Mouse (Mus musculus) heart, embryonic 11.5 days (tissue): ENCODE results near the gene Klhl10. TPM values are rescaled to one million over a fixed set of nuclear protein-coding genes. Genes with fewer than 3 reads are reported as not detected.

Experiments
- ATAC-seq: fragments of 200-750 bp; cut with Nextera tagmentation; replicated peaks from 2 replicates; pipeline ENCODE4 v1.8.0; 2017; ENCODE audit warnings: moderate library complexity; ENCODE audit not compliant: insufficient number of reproducible peaks, low FRiP score, low TSS enrichment
- H3K27ac ChIP-seq: fragments of 300-500 bp; sonication (generic); 2 replicates; pipeline ENCODE4 v1.5.1; 2014; ENCODE audit warnings: mild to moderate bottlenecking, low read depth, low read length
- H3K27me3 ChIP-seq: fragments of 300-500 bp; sonication (generic); 2 replicates; pipeline ENCODE4 v1.6.1; 2014; ENCODE audit warnings: mild to moderate bottlenecking, low read length, mixed read lengths; ENCODE audit not compliant: control insufficient read depth, insufficient read depth
- H3K36me3 ChIP-seq: fragments of 300-500 bp; sonication (generic); 2 replicates; pipeline ENCODE4 v1.6.1; 2014; ENCODE audit warnings: mild to moderate bottlenecking, low read length, moderate library complexity, mixed read lengths; ENCODE audit not compliant: control insufficient read depth, insufficient read depth
- H3K4me1 ChIP-seq: fragments of 300-500 bp; sonication (generic); 2 replicates; pipeline ENCODE4 v1.6.1; 2014; ENCODE audit warnings: low read length; ENCODE audit not compliant: control insufficient read depth, insufficient read depth
- H3K4me2 ChIP-seq: fragments of 300-500 bp; sonication (generic); 2 replicates; pipeline ENCODE4 v1.6.1; 2014; ENCODE audit warnings: mild to moderate bottlenecking, moderate library complexity
- H3K4me3 ChIP-seq: fragments of 300-500 bp; sonication (generic); 2 replicates; pipeline ENCODE4 v1.5.1; 2014; ENCODE audit warnings: low read depth, low read length
- H3K9ac ChIP-seq: fragments of 300-500 bp; sonication (generic); 2 replicates; pipeline ENCODE4 v1.6.1; 2014; ENCODE audit warnings: mild to moderate bottlenecking, low read depth, low read length, moderate library complexity
- H3K9me3 ChIP-seq: fragments of 300-500 bp; sonication (generic); replicated peaks from 2 replicates; pipeline ENCODE4 v1.6.1; 2016; ENCODE audit warnings: low read length; ENCODE audit not compliant: control insufficient read depth
- WGBS: fragments of 180-500 bp; shearing (Covaris S2); extraction: QIAGEN DNeasy Blood & Tissue Kit; methylation state at CpG from one replicate; pipeline ENCODE4 v1.1.7; 2014; ENCODE audit not compliant: insufficient replicate concordance; 5-methylcytosine and 5-hydroxymethylcytosine counted together
- polyA plus RNA-seq: library from polyadenylated mRNA; unstranded; fragments of >200 nt; fragmentation: Nextera tagmentation; extraction: Ambion mirVana; gene quantifications from 2 replicates; pipeline ENCODE4 v1.2.1, GENCODE M21; 2014

Klhl10 gene
- polyA plus RNA-seq, 1 experiment from 2014 or later: 0.83 TPM

DNA sequence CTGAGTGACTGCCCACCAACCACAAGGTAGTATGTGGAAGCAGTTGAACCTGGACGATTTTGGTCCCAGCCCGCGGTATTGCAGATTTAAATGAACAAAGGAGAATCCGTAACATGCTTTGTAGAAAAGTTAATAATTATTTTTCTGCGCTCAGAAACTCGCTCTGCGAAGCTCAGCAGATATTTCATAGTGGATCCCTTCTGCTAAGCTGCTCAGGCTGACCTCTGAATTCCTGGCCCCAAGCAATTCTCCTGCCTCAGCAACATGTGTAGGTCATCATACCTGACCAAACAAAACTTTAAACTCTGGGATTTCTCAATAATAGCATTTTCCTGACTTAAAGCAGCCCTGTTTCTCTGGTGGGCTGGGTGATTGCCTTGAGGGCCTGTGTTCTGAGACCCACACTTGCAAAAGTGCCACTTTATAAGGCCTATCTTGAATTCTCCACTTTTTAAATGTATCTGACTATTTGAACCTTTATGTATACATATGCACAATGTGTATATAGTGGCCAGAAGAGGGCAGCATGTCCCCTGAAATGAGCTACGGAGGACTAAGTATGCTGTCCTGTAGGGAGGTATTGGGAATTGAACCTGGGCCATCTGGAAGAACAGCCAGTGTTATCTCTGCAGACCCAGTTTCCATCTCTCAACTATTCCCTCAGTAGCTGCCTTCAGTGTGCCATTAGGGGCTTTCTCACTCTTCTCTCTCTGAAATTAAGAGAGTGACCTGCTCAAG is 44.3 kb downstream of the Klhl10 start:
- no peak for ATAC-seq
- H3K36me3 ChIP-seq: peaks cover 34% of the 10 kb centered on the region

DNA sequence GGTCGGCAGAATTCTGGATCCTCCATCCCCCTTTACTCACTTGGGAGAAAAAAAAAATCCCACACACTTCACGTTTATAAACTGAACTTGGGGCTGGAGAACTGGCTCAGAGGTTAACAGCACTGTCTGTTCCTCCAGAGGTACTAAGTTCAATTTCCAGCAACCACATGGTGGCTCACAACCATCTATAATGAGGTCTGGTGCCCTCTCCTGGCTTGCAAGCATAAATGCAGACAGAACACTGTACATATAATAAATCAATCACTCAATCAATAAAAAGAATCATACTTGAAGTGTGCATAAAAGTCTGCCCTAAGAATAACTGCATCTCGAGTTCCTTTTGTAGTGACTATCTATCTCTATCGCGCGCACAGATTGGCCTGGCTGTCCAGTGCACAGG is 49.2 kb downstream of the Klhl10 start:
- H3K27ac ChIP-seq: no peak overlapping the region
- H3K4me2 ChIP-seq: no peak overlapping the region
- no peaks in the 10 kb centered on the region for H3K4me1 ChIP-seq
- no peaks in the 10 kb centered on the region for H3K9me3 ChIP-seq
- peaks cover 45% of the 10 kb centered on the region for H3K36me3 ChIP-seq
- no peaks in the 10 kb centered on the region for H3K27me3 ChIP-seq
- 90% methylated on average over 6 of the region's 6 CpGs for WGBS
- no peak overlapping the region for H3K4me3 ChIP-seq
- ATAC-seq: no peak
- H3K9ac ChIP-seq: no peak overlapping the region

More for the DNA sequence above, 44.3 kb downstream of the Klhl10 start:
- WGBS: 88% methylated on average over 8 of the region's 8 CpGs
- H3K4me2 ChIP-seq: no peak overlapping the region
- no peaks in the 10 kb centered on the region for H3K4me1 ChIP-seq
- H3K9ac ChIP-seq: no peak overlapping the region
- no peaks in the 10 kb centered on the region for H3K9me3 ChIP-seq
- H3K27ac ChIP-seq: no peak overlapping the region
- no peak overlapping the region for H3K4me3 ChIP-seq
- no peaks in the 10 kb centered on the region for H3K27me3 ChIP-seq

GRCm38 (mm10) chr11:100493771-100494170 is 52.1 kb downstream of the Klhl10 start:
- no peaks in the 10 kb centered on the region for H3K9me3 ChIP-seq
- no peak for ATAC-seq
- no peak overlapping the region for H3K9ac ChIP-seq
- no peak overlapping the region for H3K4me2 ChIP-seq
- no peak overlapping the region for H3K4me3 ChIP-seq
- no peaks in the 10 kb centered on the region for H3K4me1 ChIP-seq
- 93% methylated on average over 12 of the region's 12 CpGs for WGBS
- peaks cover 66% of the 10 kb centered on the region for H3K36me3 ChIP-seq
- H3K27ac ChIP-seq: no peak overlapping the region
- H3K27me3 ChIP-seq: no peaks in the 10 kb centered on the region

GRCm38 (mm10) chr11:100500241-100500640 is 58.5 kb downstream of the Klhl10 start:
- H3K36me3 ChIP-seq: peaks cover 59% of the 10 kb centered on the region
- H3K4me2 ChIP-seq: no peak overlapping the region
- no peak overlapping the region for H3K27ac ChIP-seq
- no peak for ATAC-seq
- H3K4me1 ChIP-seq: no peaks in the 10 kb centered on the region
- no peak overlapping the region for H3K4me3 ChIP-seq
- H3K27me3 ChIP-seq: no peaks in the 10 kb centered on the region
- WGBS: 72% methylated on average over 3 of the region's 3 CpGs
- H3K9ac ChIP-seq: no peak overlapping the region
- H3K9me3 ChIP-seq: no peaks in the 10 kb centered on the region

DNA sequence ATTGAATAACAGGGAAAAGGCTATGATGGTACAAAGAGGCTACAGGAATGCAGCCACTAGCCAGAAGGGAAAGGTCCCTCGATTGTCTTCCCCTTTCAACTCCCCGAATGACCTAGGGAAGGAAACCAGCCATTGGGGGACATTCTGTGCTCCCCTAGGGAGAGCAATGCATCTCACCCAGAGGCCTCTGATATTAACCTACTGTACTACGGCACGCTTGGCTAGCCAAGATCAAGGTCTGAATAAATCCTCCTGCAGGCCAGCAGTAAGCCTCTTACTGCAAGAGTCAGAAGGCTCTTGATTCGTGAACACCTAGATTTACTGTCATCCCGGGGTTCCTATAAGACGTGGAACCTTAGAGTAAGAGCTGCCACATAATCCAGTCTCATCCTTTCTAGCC is 58.9 kb downstream of the Klhl10 start:
- no peak overlapping the region for H3K27ac ChIP-seq

GRCm38 (mm10) chr11:100501321-100501720 is 59.6 kb downstream of the Klhl10 start:
- ATAC-seq: no peak
- Histone ChIP-seq H3K27me3 (no peaks in the 10 kb centered on the region), H3K27ac (no peak overlapping the region), H3K4me3 (no peak overlapping the region), H3K9me3 (no peaks in the 10 kb centered on the region), H3K4me1 (no peaks in the 10 kb centered on the region), H3K36me3 (peaks cover 57% of the 10 kb centered on the region), H3K9ac (no peak overlapping the region), H3K4me2 (no peak overlapping the region)
- WGBS: 41% methylated on average over 6 of the region's 6 CpGs

More for the DNA sequence above, 58.9 kb downstream of the Klhl10 start:
- no peaks in the 10 kb centered on the region for H3K9me3 ChIP-seq
- H3K4me2 ChIP-seq: no peak overlapping the region
- H3K4me3 ChIP-seq: no peak overlapping the region
- H3K4me1 ChIP-seq: no peaks in the 10 kb centered on the region
- 85% methylated on average over 7 of the region's 7 CpGs for WGBS
- ATAC-seq: no peak
- H3K9ac ChIP-seq: no peak overlapping the region
- H3K27me3 ChIP-seq: no peaks in the 10 kb centered on the region
- peaks cover 58% of the 10 kb centered on the region for H3K36me3 ChIP-seq

DNA sequence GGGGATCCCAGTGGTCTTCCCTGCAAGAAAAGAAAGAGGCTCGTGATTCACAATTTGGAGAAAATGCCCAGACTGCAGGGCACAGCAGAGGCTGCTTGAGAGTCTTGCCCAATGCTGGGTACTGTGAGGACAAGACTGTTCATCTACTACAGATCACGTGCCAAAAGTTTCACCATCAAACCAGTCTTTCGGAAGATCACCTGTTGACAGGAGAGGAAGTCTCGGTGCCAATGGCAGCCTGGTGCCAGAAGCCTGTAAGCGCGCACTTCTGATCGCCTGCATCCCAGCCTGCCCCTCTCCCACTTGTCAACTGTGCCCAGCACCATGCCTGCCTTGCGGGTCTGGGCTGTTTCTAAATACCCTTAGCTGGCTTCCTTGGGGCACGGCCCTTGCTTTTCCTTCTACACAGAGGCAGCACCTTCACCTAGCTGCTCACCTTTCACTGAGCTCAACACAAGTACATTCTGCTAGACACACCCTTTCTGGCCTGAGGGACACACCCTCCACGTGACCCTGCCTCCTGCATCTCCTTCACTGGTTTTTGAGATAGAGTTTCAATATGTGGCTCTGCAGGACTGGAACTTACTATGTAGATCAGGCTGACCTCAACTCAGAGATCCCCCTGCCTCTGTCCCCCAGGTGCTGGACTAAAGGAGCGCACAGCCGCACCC is 63.4 kb downstream of the Klhl10 start:
- Histone ChIP-seq H3K9ac (no peak overlapping the region), H3K4me1 (no peaks in the 10 kb centered on the region), H3K4me2 (no peak overlapping the region), H3K9me3 (no peaks in the 10 kb centered on the region), H3K27ac (no peak overlapping the region), H3K4me3 (no peak overlapping the region), H3K27me3 (no peaks in the 10 kb centered on the region), H3K36me3 (peaks cover 50% of the 10 kb centered on the region)
- no peak for ATAC-seq
- WGBS: 92% methylated on average over 12 of the region's 12 CpGs

DNA sequence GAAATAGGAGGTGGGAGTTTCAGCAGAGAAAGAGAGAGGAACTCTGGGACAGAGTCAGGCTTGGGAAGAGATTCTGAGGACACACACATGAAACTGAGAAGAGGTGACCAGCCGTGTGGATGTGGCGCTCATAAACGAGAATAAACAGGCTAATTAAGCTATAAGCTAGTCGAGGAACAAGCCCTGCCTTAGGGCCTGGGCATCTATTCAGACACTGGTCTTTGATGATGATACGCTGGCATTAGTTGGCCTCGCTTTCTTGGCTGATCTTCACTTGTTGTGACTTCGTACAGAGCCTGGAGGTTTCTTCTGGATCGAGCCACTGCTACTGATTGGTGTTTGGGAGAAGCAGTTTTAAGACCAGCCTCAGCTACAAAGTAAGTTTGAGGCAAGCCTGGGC is 64.3 kb downstream of the Klhl10 start:
- Histone ChIP-seq H3K4me3 (no peak overlapping the region), H3K4me1 (no peaks in the 10 kb centered on the region), H3K9me3 (no peaks in the 10 kb centered on the region), H3K27ac (no peak overlapping the region), H3K4me2 (no peak overlapping the region), H3K9ac (no peak overlapping the region), H3K36me3 (peaks cover 45% of the 10 kb centered on the region), H3K27me3 (no peaks in the 10 kb centered on the region)
- WGBS: 94% methylated on average over 8 of the region's 8 CpGs
- no peak for ATAC-seq
